Mouse (Mus musculus) urinary bladder, postnatal 10 days (tissue): ENCODE results near the gene Rab3b.
"Not testable (repeated sequence)": the region's sequence is repeated elsewhere in the genome, so short reads cannot be mapped to it uniquely, and the experiment has no call there.

ENCODE experiments used
- DNase-seq: peaks from one replicate; pipeline ENCODE4 v3.0.0; 2022; ENCODE audit warnings: low spot score

Gene Rab3b

DNA sequence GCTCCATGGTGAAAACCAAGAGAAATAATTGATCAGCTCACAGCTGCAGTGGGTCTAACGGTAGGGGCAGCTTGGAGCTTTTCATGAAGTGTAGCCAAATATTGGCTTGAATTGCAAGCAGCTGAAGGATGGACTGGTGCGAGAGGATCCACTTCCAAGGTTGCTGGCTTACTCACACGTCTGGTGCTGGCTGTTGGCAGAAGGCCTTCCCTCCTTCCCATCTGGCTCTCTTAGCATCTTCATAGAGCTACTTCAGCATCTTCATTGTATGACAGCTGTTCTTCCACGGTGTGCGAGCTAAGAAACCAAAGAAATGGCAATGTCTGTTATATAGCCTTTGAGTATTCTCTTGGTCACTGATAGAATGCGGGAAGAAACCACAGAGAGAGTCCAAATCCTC is 12.0 kb downstream of the Rab3b start:
- no peak for DNase-seq

- no peak for DNase-seq
Observed at GRCm38 (mm10) chr4:108900421-108900820, 21.6 kb downstream of the Rab3b start.

DNA sequence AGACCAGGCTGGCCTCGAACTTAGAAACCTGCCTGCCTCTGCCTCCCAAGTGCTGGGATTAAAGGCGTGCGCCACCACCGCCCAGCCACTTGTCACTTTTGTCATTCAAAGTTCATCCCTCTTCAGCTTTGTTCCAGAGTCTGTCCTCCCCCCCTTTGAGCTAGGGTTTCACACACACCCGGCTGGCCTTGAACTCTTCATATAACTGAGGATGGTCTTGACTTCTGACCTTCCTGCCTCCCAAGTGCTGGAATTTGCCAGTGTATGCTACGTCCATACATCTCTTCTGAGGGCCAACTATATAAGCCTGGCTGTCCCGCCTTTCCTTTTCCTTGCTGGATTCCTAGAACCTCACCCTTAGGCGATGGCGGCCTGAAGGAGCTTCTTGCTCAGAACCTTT is 24.0 kb downstream of the Rab3b start:
- no peak for DNase-seq

- no peak for DNase-seq
Observed at GRCm38 (mm10) chr4:108903346-108903745, 24.5 kb downstream of the Rab3b start.

DNA sequence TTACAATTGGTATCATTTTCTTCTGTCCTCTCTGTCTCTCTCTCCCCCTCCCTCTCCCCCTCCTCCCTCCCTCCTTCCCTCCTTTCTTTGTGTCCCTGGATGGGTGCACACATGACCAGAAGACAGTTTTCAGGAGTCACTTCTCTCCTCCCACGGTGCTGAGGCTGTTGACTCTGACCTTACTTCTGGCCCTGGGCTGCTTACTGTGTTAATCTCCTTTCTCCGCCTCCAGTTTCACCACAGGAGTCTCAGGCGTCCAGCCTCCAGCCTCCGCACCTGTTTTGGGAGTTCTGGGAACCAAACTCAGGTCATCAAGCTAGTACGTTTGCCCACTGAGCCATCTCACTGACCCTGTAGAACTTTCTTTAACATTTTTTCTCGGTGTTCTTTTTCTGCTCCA is 25.2 kb downstream of the Rab3b start:
- DNase-seq: no peak

DNA sequence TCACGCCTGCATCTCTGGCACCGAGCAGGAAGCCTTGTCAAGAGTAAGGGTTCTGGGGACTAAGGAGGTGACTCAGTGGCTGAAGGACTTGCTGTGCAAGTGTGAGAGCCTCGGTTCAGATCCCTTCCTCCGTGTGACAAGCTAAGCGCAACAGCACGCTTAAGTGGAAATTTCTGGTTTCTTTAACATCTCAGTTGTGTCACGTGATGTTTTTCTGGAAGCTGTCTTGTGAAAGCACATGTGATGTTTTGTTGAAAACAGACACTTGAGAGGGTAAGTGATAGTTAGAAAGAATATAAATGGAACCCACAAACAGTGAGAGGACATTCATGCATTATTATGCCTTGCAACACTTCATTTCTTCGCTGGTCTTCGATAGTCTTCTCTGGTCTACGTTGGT is 25.9 kb downstream of the Rab3b start:
- DNase-seq: no peak

GRCm38 (mm10) chr4:108905859-108906258 is 27.0 kb downstream of the Rab3b start:
- no peak for DNase-seq

- DNase-seq: no peak
Observed at GRCm38 (mm10) chr4:108907475-108907874, 28.6 kb downstream of the Rab3b start.

GRCm38 (mm10) chr4:108909872-108910425 is 31.1 kb downstream of the Rab3b start:
- no peak for DNase-seq

DNA sequence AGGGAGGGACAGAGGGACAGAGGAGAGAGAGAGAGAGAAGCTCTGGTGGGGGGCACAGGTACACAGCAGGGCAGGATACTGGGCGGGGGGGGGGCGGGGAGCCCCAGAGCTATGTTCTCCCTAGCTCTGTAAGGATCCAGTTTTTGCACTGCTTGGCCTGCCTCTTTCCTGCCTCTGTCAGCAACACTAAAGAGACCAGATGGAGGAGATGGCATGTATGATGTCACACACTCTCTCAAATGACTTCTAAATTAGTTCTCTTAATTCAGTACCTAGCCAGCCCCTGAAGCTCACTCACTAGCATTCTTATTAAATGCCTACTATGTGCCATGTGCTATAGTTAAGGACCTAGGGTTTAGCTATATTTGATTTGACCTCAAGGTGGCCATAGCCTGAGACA is 33.0 kb downstream of the Rab3b start:
- no peak for DNase-seq

GRCm38 (mm10) chr4:108913180-108913579 is 34.3 kb downstream of the Rab3b start:
- DNase-seq: no peak

GRCm38 (mm10) chr4:108914391-108914790 is 35.5 kb downstream of the Rab3b start:
- DNase-seq: no peak

GRCm38 (mm10) chr4:108915101-108915500 is 36.2 kb downstream of the Rab3b start:
- DNase-seq: no peak

DNA sequence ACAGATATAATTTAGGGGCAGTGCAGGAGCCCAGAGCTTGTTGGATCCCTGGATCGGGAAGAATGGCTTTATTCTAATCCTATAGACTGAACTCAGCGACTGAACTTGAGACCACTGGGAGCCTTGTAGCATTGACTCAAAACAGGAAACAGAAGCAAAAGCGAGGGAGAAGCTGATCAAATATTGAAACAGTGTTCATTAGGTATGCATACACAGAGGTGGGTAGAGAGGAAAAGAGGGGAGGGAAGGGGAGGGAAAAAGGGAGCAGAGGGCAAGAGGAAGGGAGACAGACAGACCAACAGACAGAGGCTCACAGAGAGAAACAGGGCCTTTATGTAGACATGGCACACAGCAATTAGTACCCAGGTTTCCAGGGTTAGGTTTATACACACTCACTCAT is 38.8 kb downstream of the Rab3b start:
- DNase-seq: no peak

DNA sequence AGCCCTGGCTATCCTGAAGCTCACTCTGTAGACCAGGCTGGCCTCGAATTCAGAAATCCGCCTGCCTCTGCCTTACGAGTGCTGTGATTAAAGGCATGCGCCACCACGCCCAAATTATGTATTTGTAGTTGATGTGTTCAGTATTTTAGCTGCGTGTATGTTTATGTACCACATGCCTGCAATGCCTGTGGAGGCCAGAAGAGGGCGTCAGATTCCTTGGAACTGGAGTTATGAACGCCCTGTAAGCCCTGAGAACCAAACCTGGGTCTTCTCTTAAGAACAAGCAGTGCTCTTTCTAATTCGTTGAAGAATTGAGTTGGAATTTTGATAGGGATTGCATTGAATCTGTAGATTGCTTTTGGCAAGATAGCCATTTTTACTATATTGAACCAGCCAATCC is 49.1 kb downstream of the Rab3b start:
- not testable (repeated sequence) for DNase-seq

- no peak for DNase-seq
Observed at GRCm38 (mm10) chr4:108933163-108933562, 54.3 kb downstream of the Rab3b start.

DNA sequence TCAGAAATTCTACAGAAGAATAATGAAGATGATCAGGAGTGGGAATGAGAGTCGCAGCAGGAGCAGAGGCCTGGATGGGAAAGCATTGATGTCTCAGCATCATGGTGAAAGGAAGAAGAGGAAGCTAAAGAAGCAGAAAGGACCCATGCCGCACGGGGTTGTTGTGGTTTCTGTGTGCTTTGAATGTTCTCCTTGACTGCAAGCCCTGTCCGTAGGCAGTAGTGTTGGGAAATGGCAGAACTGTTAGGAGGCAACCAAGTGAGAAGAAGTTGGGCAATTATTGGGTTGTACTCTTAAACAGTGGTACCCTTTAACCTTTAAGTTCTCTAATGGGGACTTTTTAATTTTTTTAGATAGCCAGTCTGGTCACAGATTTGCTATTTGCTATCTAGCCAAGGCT is 56.0 kb downstream of the Rab3b start:
- DNase-seq: no peak

DNA sequence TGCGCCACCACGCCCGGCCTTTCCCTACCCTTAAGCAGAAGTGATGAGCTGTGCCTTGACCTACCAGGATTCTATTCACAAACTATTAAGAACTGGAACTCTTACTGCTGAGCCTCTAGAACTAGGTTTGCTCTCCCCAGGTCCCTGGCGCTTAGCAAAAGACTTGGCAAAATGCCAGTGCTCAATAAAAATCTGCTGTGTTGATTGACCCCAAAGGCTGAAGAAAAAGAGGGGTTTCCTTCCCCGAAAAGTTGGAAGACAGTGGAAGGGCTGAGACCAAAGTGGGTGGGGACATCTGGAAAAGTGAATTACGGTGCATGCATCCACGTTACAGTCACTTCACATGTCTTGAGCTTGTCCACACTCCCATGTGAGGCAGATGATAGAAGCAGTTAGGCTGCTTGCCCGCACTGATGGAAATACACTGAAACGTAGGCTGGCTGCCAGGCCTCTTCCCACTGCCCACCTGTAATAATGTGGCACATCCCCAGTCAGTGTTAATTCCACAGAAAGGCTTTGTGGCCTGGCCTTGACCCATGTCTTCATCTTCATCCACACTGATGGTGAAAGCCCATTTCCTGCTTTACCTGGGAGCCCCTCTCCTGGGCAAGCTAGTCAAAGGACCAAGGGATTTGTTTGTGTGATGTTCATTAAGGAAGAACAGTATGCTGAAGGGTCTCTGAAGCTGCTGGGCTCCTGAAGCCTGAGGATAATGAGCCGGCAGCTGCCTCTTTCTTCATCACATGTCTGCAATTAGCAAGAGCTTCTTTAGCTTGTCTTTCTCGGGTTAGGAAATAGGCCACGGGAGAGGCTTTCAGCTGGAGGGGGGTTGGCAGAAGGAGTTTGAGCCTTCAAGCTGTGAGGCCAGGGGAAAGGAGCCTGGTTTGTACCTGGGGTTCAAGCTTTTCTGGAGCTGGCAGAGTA is 59.2 kb downstream of the Rab3b start:
- DNase-seq: no peak

- no peak for DNase-seq
Observed at GRCm38 (mm10) chr4:108940681-108941473, 62.0 kb downstream of the Rab3b start.

DNA sequence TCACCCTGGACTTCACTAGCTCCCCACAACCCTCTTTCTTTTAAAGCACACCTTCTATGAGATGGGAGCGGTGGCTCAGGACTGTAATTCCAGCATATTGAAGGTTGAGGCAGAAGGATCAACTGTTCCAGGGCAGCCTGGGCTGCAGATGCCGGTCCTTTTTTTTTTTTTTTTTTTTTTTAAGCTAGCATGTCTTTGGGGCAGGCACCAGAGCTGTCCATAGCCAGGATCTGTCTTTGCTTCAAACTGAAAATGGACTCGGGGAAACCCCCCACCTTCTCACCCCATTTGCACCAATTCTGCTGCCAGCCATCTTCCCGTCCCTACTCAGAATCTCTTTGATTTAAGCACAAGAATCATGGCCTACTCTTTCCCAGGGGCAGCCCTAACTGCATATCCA is 63.3 kb downstream of the Rab3b start:
- no peak for DNase-seq

DNA sequence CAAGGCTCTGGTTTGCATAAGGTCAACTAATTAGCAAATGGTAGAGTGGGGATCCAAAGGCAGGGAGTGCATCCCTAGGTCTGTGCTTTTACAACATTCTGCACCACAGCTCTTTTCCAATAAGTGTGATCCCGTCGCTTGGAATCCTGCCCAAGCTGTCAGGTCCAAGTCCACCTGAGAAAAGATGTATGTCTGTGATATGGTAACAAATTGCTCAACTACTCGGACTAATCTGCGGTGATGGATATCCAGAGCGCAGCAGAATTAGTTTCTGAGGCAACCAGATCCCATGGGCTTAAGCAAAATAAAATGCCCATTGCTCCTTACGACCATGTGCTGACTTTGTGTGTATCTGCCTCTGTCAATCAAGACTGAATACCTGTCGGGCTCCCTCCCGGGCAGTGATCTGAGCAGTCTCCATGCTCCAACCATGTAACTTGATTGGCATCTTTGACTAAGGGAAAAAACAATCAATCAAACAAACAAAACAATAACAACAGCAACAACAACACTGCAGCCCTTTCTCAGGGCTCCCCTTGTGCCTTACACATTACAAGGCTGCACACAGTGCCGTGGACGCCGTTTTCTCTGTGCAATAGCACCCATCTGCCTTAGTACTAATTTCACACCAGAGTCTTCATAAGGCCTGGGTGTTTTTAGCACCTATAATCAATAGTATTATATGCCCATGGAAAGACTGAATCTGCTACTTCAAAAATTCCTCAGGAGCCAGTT is 64.3 kb downstream of the Rab3b start:
- no peak for DNase-seq

GRCm38 (mm10) chr4:108949168-108949567 is 70.3 kb downstream of the Rab3b start:
- DNase-seq: no peak
